Mouse (Mus musculus): ENCODE data around the gene Chmp2a.
"Not testable (repeated sequence)": the region's sequence is repeated elsewhere in the genome, so short reads cannot be mapped to it uniquely, and the experiment has no call there.

Chmp2a gene

GRCm38 (mm10) chr7:13034148-13034977, at the start of gene Chmp2a:
TSS of gene Chmp2a (minus strand) at chr7:13034807.
- DNase-seq (ENCODE audit: low read depth): peak; percentile 94

DNA sequence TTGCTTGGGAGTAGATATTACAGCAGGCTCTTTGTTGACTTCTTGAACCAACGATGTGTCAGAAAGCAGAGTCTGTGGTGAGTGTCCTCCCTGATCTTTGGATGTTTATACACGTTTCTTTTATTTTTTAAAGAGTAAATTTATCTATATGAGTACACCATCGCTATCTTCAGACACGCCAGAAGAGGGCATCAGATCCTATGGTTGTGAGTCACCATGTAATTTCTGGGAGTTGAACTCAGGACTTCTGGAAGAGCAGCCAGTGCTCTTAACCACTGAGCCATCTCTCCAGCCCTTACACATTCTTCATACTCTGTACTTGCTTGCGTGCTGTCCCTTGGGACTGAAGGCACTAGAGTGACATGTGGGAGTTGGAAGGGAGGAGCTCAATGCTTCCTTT, 37.7 kb upstream of the Chmp2a start:
- DNase-seq (ENCODE audit: low read depth): no peak

- not testable (repeated sequence) for DNase-seq (ENCODE audit: low read depth)
These were observed 28.8 kb upstream of the Chmp2a start for GRCm38 (mm10) chr7:13063399-13063798.

DNA sequence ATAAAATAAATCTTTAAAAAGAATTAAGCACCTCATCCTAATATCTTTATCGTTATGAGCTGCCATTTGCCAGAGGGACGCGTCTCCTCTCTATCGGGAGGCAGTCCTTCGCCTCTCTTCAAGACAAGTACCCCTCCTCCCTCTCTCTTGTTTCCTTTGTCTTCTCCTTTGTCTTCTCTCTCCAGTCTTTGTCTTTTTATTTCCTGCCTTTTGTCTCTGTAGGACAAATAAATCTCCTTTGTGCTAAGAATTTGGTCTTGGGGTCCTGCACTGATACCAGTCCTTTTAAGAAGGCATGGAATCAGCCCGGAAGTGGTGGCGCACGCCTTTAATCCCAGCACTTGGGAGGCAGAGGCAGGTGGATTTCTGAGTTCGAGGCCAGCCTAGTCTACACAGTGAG, 24.9 kb upstream of the Chmp2a start:
- no peak for DNase-seq (ENCODE audit: low read depth)

GRCm38 (mm10) chr7:13056913-13057700, 22.5 kb upstream of the Chmp2a start:
- DNase-seq (ENCODE audit: low read depth): no peak

DNA sequence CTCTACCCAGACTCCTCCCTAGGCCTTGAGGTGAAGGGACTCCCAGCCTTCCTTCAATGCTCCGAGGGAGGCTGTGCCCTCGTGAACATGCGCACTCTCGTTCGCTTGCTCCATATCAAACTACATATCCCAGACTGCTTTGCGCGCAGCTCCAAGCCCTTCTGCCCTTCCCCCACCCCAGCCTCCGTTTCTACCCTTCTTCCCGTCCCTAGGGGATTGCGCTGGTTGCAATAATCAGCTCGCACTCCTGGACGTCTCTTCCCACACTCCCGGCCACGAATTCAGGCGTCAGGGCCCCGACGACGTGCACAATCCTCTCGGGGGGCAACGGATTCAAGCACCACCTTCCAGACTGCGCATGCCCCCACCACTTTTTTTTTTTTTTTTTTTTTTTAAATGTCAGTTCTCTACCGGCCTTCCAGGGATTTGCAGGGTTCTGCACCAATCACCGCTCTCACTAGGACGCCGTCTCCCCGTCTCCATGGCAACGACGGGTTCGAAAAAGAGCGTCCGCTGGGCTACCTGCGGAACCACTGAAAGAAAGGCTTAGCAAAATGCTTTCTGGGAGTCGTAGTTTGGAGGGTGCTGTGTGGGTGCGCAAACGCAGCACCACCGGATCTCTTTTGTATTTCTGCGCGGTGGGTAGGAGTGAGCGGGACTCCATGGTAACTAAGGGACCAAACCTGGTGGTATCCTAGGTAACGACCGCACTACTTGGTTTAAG, 19.8 kb upstream of the Chmp2a start, which contains the start of gene Mzf1:
Gene Mzf1 (minus strand): TSS at position 478 of the 724 bp plus-strand sequence.
- peak; percentile 86 for DNase-seq (ENCODE audit: low read depth)

DNA sequence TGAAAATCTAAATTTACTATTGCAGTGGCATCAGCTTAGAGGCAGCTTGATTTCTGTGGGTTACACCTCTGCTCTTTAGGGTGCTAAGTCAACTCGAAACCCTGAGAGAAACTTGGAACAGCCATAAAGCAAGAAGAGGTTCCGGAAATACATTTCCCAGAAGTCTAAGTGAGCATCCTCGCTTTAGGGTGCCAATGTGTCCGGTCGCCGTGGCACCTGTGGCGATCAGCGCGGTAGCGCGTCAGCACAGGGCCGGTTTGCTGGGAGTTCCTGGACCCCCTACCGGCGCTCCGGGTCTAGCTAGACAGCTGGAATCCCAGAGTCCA, 19.3 kb upstream of the Chmp2a start:
- no peak for DNase-seq (ENCODE audit: low read depth)

DNA sequence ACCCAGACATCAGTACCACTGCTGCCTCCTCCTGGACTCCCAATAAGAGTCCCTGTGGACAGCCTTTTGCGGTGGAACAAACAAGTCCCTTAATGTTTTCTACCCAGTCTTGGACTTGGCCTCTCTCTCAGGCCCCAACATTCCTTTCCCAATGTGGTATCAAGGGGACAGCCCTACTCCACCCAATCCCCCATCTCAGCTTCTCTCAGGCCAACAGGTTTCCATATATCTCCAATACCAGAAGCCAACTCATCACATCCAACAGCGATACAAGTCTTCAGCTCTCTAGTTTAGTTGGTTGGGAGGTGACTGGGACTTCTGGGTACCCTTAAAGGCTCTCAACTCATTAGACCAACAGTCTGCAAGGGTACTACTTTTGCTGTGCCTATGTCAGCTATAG, 18.9 kb upstream of the Chmp2a start:
- no peak for DNase-seq (ENCODE audit: low read depth)

GRCm38 (mm10) chr7:13053001-13053400, 18.4 kb upstream of the Chmp2a start:
- DNase-seq (ENCODE audit: low read depth): no peak

- no peak for DNase-seq (ENCODE audit: low read depth)
These were observed 11.5 kb upstream of the Chmp2a start for GRCm38 (mm10) chr7:13046084-13046483.

DNA sequence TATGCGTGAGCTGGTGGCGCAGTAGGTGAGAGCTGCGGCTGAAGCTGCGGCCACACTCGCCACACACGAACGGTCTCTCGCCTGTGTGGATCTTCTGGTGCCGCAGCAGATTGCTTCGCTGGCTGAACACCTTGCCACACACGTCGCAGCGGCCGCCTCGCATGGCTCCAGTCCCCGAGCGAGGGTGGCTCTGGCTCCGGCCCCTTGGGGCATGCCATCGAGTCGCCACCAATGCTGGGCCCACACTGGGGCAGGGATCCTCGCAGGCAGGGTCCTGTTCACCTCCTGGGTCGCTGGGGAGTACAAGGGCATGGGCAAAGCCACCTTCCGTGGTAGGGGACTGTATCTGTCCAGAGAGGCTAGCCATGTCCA, 9.6 kb upstream of the Chmp2a start:
- no peak for DNase-seq (ENCODE audit: low read depth)

DNA sequence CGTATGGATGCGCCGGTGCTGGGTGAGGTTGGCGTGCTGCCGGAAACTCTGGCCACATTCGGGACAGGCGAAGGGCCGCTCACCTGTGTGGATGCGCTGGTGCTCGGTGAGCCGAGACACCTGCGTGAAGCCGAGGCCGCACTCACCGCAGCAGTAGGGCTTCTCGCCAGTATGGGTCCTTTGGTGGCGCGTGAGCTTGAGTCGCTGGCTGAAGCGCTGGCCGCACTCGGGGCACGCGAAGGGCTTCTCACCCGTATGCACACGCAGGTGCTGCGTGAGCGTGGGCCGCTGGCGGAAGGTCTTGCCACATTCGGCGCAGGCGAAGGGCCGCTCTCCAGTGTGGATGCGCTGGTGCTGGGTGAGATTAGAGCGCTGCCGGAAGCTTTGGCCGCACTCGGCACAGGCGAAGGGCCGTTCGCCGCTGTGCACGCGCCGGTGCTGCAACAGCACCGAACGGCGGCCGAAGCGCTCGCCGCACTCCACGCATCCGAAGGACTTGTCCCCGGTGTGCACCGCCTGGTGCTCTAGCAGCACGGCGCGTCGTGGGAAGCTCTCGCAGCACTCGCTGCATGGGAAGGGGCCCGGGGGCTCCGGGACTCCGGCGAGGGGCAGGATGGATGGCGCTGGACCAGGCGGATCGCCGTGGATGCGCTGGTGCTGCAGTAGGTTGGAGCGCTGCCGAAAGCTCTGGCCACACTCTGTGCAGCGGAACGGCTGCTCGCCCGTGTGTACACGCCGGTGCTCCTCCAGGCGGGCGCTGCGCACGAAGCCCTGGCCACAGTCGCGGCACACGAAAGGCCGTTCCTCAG, 9.0 kb upstream of the Chmp2a start:
- no peak for DNase-seq (ENCODE audit: low read depth)

GRCm38 (mm10) chr7:13043120-13043444, 8.5 kb upstream of the Chmp2a start:
- DNase-seq (ENCODE audit: low read depth): no peak

- DNase-seq (ENCODE audit: low read depth): no peak
These were observed 7.9 kb upstream of the Chmp2a start for GRCm38 (mm10) chr7:13042511-13042910.

- DNase-seq (ENCODE audit: low read depth): no peak
These were observed 6.6 kb upstream of the Chmp2a start for GRCm38 (mm10) chr7:13041256-13041655.

GRCm38 (mm10) chr7:13039181-13039580, 4.6 kb upstream of the Chmp2a start:
- no peak for DNase-seq (ENCODE audit: low read depth)

- DNase-seq (ENCODE audit: low read depth): no peak
These were observed 4.1 kb upstream of the Chmp2a start for GRCm38 (mm10) chr7:13038621-13039169.

DNA sequence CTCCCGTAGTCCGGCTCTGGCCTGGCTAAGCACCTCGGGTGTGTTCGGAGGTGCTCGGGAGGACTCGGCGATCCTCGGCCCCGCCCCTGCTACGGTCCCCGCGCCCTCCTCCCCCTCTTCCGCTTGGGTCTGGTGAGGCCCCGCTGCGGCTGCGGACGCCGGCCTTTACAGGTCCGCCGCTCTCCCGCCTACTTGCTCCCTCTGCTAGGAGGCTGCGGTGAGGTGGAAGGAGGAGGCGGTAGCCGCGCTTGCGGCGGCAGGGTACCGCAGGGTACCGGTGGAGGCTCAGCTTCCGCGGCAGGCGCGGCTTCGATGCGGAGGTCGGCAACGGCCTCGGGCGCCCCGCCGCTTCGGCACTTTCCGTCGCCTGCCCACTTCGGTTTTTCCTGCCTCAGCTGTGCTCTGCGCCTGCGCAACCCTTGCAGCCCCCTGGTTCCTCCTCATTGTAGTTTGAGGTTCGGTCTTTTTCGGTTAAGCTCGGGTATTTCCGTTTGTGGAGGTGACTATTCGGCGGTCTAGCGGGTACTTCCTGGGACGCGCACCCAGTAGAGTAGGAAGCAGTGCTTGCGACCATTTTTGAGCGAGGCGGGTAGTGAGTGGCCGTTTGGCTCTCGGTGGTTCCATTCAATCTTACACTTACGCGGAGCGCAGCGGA, 3.4 kb upstream of the Chmp2a start, which contains the start of gene Ube2m:
Gene Ube2m (minus strand): TSS at position 375 of the 655 bp plus-strand sequence.
- peak; percentile 99 for DNase-seq (ENCODE audit: low read depth)

- no peak for DNase-seq (ENCODE audit: low read depth)
These were observed 2.8 kb upstream of the Chmp2a start for GRCm38 (mm10) chr7:13037366-13037765.

DNA sequence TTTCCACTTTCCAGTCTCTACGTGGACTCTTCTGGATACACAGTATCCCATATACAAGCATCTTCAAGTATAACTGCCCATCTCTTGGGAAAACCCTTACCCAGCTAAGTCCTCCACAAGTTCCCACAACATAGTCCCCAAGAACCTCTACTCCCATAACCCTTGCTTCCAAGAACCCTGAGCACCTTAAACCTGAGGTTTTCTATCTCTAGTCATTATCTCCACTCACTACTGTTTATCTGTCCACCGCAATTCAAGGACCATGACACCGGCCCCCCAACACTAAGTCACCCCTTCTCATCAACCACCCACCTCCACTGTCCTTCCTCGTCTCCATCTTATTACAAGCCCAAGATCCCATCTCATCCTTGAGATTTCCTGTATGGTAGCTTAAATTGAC, 2.2 kb upstream of the Chmp2a start:
- DNase-seq (ENCODE audit: low read depth): no peak
